Mouse (Mus musculus) mesoderm, embryonic 11.5 days (tissue): Measurements from ENCODE around the gene Vmn2r124.
"Not testable (repeated sequence)": the region's sequence is repeated elsewhere in the genome, so short reads cannot be mapped to it uniquely, and the experiment has no call there.

Experiments used
- DNase-seq: peaks from one replicate; pipeline ENCODE4 v3.0.0-alpha.2; 2012; ENCODE audit warnings: low read depth, low spot score

The Vmn2r124 gene

DNA sequence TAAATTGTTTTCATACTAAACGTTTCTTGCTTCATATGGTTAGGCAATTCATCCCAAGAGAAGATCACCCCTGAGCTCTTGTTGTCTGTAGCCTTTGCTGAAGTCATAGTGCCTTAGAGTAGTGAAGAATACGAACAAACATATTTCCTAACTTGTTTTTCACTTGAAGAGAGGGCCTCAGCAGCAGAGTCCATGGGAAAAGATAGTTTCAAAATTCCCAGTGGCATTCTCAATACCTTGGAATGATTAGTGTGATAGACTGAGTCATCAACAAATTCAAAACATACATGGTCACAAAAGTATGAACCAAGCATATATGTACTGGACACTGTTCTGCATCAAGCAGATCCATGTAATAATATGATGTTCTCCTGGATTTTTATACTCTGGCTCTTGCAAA is at the start of gene Vmn2r124:
TSS of gene Vmn2r124 (plus strand) at position 301 of the 400 bp plus-strand sequence.
- DNase-seq: no peak

DNA sequence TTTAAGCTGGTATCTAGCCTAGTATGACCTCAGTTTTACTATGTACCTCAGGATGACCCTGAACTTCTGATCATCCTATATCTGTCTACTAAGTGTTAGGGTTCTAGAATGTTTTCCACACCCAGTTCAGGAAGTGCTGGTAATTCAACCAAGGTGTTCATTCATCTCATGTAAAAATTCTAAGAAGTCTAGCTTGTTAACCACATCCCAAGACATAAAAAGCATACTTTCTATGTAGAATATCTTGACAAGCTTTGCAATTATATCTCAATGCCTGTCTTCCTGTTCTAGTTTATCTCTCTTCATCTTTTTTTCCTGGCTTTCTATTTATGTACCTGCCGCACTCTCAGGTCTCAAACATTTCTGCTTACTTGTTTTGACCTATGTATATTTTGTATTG is 44.5 kb upstream of the Vmn2r124 start:
- no peak for DNase-seq

DNA sequence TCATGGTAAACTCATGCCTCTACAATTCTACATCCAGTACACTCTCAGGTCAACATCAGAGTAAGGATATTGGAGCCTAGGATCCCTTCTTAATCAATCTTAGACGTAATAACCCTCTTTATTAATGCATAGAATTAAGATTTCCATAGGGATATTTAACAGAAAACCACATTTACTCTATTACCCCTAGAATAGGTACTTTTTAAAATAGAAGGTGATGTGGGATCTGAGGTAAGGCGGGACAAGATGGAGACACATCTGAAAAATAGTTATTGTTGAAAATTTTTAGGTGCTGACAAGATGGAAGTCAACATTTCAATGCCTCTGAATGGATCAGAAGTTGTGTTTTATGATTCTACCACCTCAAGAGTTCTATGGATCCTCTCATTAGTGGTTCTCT is 27.8 kb upstream of the Vmn2r124 start, which contains the start of gene Fpr-rs4:
TSS of gene Fpr-rs4 (plus strand) at position 301 of the 400 bp plus-strand sequence.
- no peak for DNase-seq

DNA sequence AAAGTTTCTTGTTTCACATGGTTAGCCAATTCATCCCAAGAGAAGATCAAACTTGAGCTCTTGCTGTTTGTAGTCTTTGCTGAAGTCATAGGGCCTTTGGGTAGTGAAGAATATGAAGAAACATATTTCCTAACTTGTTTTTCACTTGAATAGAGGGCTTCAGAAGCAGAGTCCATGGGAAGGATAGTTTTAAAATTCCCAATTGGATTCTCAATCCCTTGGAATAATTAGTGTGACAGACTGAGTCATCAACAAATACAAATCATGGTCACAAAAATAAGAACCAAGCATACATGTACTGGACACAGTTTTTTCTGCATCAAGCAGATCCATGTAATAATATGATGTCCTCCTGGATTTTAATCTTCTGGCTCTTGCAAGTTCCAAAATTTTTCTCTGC is 35.5 kb downstream of the Vmn2r124 start, which contains the start of gene Vmn2r91:
TSS of gene Vmn2r91 (plus strand) at position 301 of the 400 bp plus-strand sequence.
- DNase-seq: not testable (repeated sequence)

DNA sequence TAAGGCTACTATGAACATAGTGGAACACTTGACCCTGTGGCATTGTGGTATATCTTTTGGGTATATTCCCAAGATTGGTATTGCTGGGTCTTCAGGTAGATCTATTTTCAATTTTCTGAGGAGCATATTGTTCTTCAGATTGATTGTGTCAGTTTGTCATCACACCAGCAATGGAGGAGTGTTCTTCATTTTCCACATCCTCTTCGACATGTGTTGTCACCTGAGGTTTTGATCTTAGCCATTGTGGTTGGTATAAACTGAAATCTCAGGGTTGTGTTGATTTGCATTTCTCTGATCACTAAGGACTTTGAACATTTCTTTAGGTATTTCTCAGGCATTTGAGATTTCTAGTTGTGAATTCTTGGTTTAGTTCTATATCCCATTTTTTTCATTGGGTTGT is 46.4 kb downstream of the Vmn2r124 start:
- DNase-seq: not testable (repeated sequence)

DNA sequence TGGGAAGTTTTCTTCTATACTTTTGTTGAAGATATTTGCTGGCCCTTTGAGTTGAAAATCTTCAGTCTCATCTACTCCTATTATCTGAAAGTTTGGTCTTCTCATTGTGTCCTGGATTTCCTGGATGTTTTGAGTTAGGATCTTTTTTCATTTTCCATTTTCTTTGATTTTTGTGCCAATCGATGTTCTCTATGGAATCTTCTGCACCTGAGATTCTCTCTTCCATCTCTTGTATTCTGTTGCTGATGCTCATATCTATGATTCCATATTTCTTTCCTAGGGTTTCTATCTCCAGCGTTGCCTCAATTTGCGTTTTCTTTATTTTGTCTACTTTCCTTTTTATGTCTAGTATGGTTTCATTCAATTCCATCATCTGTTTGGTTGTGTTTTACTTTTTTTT is 53.0 kb downstream of the Vmn2r124 start:
- DNase-seq: not testable (repeated sequence)
